Mouse (Mus musculus): Measurements from ENCODE around the gene Clca3a2.
"Not testable (repeated sequence)": the region's sequence is repeated elsewhere in the genome, so short reads cannot be mapped to it uniquely, and the experiment has no call there.

Gene Clca3a2

DNA sequence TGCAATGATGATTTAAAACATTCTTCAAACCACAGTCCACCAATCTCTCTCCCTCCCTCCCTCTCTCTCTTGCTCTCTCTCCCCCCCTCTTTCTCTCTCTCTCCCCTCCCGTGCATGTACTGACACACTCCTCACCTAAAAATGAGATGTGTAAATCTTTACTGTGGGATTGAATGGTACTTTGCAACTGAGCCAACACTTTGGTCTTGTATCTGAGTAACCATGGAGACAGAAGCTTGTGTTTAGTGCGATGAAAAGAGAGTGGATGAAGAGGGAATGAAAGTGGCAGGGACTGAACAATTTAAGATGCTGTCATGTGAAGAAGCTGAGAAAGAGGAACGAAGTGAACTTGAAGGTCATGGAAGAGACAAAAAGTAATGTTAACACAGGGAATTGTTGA is 71.6 kb downstream of the Clca3a2 start:
- DNase-seq (ENCODE audit: low spot score in 2 of 2), result not testable (repeated sequence)
